ENCODE assay signal across 20 mouse cellular contexts in the genomic region with DNA sequence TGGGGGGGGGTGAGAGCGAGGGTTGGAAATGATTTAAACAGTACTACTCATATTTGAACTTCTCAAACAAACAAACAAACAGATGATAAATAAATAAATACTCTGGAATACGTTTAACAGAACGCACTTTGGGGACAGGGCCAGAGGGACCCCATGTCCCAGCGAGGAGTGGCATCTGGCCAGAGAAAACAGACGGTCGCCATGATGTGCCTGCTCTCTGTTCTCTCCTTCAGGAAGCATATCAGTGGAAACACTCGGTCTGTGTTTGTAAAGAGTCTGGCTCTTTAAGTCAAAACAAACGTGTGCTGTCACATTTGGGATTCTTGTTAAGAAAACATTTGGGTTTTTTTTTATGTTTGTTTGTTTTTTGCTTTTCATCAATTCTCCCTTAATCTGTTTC.
DNase-seq lines count a peak whose midpoint lies in the region; ATAC-seq lines count a peak whose summit lies in the region.
"Had no signal": no experiment of that assay in that cellular context is flagged by ENCODE, and none has a peak within 500 bp of the region (broad histone marks: within the 10 kb centered on the region; RNA-seq: fewer than 3 reads in every experiment).

No protein-coding gene starts in this region.

- peak; percentile 78 for DNase-seq in left cerebral cortex, postnatal 4 days
- DNase-seq in left cerebral cortex, adult 11 months (ENCODE audit: low spot score): no peak
- DNase-seq in cerebellum, adult 11-12 months: peak; percentile 28
- DNase-seq in cerebellum, postnatal 25 days: peak; percentile 61 to 70
- DNase-seq: gastrocnemius, adult 2 months; heart, postnatal 4 days; lung, postnatal 4 days; thymus, postnatal 14 days had no signal

- peak; percentile 58; the same call in 1 of the 2 replicates for ATAC-seq in forebrain, embryonic 13.5 days
- ATAC-seq in forebrain, embryonic 12.5 days (ENCODE audit: low FRiP score): no peak
- no peak for ATAC-seq in kidney, embryonic 14.5 days (ENCODE audit: low FRiP score, low TSS enrichment)
- ATAC-seq: intestine, embryonic 15.5 days had no signal

- H3K4me2 ChIP-seq in forebrain, embryonic 13.5 days: no peak overlapping the region
- no peak overlapping the region for H3K4me2 ChIP-seq in forebrain, embryonic 12.5 days
- no peak overlapping the region for H3K4me2 ChIP-seq in kidney, embryonic 14.5 days (replicated peaks; ENCODE audit: low read depth, low read length)
- H3K4me2 ChIP-seq: embryonic facial prominence, embryonic 12.5 days; heart, embryonic 13.5 days; intestine, embryonic 15.5 days; limb, embryonic 12.5 days had no signal

- 71% methylated on average over 8 of the region's 8 CpGs for WGBS in forebrain, embryonic 13.5 days
- WGBS in forebrain, embryonic 12.5 days: 73% methylated on average over 8 of the region's 8 CpGs
- WGBS in kidney, embryonic 14.5 days: 51% methylated on average over 8 of the region's 8 CpGs

- H3K27ac ChIP-seq in forebrain, embryonic 13.5 days: no peak overlapping the region
- no peak overlapping the region for H3K27ac ChIP-seq in forebrain, embryonic 12.5 days
- H3K27ac ChIP-seq in kidney, embryonic 14.5 days (ENCODE audit: low read depth, low read length): no peak overlapping the region
- H3K27ac ChIP-seq: embryonic facial prominence, embryonic 12.5 days; gastrocnemius, adult 2 months; heart, embryonic 13.5 days; intestine, embryonic 15.5 days; kidney, postnatal 0 days; layer of hippocampus, adult 2 months; limb, embryonic 12.5 days; liver, embryonic 14.5 days; midbrain, embryonic 10.5 days had no signal

- H3K9me3 ChIP-seq in forebrain, embryonic 13.5 days (replicated peaks): 0 out of 2 replicates have a peak, but pooled peaks cover 5% of the 10 kb centered on the region
- H3K9me3 ChIP-seq in forebrain, embryonic 12.5 days: no peaks in the 10 kb centered on the region
- peaks cover 4% of the 10 kb centered on the region; the same call in 1 of the 2 replicates for H3K9me3 ChIP-seq in kidney, embryonic 14.5 days (ENCODE audit: control insufficient read depth, low read length)
- H3K9me3 ChIP-seq: intestine, embryonic 15.5 days had no signal

- H3K36me3 ChIP-seq in forebrain, embryonic 13.5 days (ENCODE audit: poor library complexity, severe bottlenecking): no peaks in the 10 kb centered on the region
- no peaks in the 10 kb centered on the region for H3K36me3 ChIP-seq in forebrain, embryonic 12.5 days (replicated peaks)
- no peaks in the 10 kb centered on the region for H3K36me3 ChIP-seq in kidney, embryonic 14.5 days (ENCODE audit: control insufficient read depth, insufficient read depth, low read length)
- H3K36me3 ChIP-seq: embryonic facial prominence, embryonic 12.5 days; heart, embryonic 13.5 days; intestine, embryonic 15.5 days; limb, embryonic 12.5 days; midbrain, embryonic 10.5 days had no signal

- intact Hi-C loops in left cerebral cortex, postnatal 4 days (cut with DNase I): no loop called here

- H3K27me3 ChIP-seq in forebrain, embryonic 13.5 days: 0 out of 2 replicates have a peak, but pooled peaks cover 9% of the 10 kb centered on the region
- H3K27me3 ChIP-seq in forebrain, embryonic 12.5 days: peaks cover 5% of the 10 kb centered on the region; the same call in 1 of the 2 replicates
- H3K27me3 ChIP-seq in kidney, embryonic 14.5 days (ENCODE audit: control insufficient read depth, insufficient read depth, low read length): 0 out of 2 replicates have a peak, but pooled peaks cover 2% of the 10 kb centered on the region
- H3K27me3 ChIP-seq: CH12.LX; intestine, embryonic 15.5 days had no signal

- no peak overlapping the region for H3K9ac ChIP-seq in forebrain, embryonic 13.5 days
- H3K9ac ChIP-seq in forebrain, embryonic 12.5 days: no peak overlapping the region
- no peak overlapping the region for H3K9ac ChIP-seq in kidney, embryonic 14.5 days (ENCODE audit: low read depth, low read length)
- H3K9ac ChIP-seq: embryonic facial prominence, embryonic 12.5 days; heart, embryonic 13.5 days; intestine, embryonic 15.5 days; limb, embryonic 12.5 days; liver, embryonic 14.5 days had no signal

- H3K4me3 ChIP-seq in forebrain, embryonic 13.5 days: no peak overlapping the region
- no peak overlapping the region for H3K4me3 ChIP-seq in forebrain, embryonic 12.5 days (replicated peaks)
- no peak overlapping the region for H3K4me3 ChIP-seq in kidney, embryonic 14.5 days (ENCODE audit: low read length)
- H3K4me3 ChIP-seq: embryonic facial prominence, embryonic 12.5 days; gastrocnemius, adult 2 months; heart, embryonic 13.5 days; intestine, embryonic 15.5 days; layer of hippocampus, adult 2 months; limb, embryonic 12.5 days; midbrain, embryonic 10.5 days had no signal

- H3K4me1 ChIP-seq in forebrain, embryonic 13.5 days: no peaks in the 10 kb centered on the region
- H3K4me1 ChIP-seq in forebrain, embryonic 12.5 days: no peaks in the 10 kb centered on the region
- no peaks in the 10 kb centered on the region for H3K4me1 ChIP-seq in kidney, embryonic 14.5 days (ENCODE audit: control insufficient read depth, insufficient read depth, low read length)
- H3K4me1 ChIP-seq: intestine, embryonic 15.5 days; midbrain, embryonic 10.5 days had no signal
